Mouse (Mus musculus): ENCODE measurements around the gene Ugt1a6a.
"Not testable (repeated sequence)": the region's sequence is repeated elsewhere in the genome, so short reads cannot be mapped to it uniquely, and the experiment has no call there.

Ugt1a6a gene

GRCm38 (mm10) chr1:88134457-88135011, at the start of gene Ugt1a6a:
Gene Ugt1a6a, plus strand, starts transcription at chr1:88134809.
- DNase-seq: not testable (repeated sequence)

DNA sequence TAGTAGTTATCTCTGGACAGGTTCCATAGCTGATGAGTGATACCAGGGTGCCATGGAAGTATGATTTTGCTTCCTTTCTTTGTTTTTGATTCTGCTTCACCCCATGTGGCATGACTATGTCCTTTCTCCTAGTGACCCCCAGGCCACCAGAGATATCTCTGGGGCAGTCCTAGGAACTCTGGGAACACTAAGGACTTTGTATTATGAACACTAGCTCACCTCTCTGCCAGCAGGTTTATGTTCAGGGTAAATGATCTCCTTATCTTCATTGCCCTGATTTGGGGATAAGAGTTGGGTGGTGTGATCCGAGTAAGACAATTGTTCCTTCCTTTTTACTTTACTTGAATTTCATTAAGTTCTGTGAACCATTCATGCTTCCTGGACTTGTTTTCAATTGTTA, 48.5 kb upstream of the Ugt1a6a start:
- DNase-seq: no peak

DNA sequence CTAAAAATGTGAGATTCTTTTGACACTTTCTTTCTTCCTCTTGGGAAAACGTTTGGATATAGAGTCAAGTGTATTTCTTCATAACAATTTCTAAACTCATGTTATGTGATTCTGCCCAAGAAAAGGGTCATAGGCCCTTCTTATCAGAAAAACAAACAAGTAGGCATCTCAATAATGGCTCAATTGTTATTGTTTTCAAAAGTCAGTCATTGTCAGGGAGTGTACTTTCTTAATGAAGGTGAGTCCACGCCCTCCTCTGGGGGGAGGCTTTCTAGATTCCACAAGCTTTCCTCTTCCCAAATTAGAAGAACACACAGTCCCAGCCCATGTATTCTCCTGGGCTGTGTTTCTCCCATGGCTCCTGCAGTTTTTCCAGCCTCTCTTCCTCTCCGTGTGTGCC, 47.1 kb upstream of the Ugt1a6a start, which contains the start of gene Ugt1a8:
TSS of gene Ugt1a8 (plus strand) at position 301 of the 400 bp plus-strand sequence.
- DNase-seq: no peak

DNA sequence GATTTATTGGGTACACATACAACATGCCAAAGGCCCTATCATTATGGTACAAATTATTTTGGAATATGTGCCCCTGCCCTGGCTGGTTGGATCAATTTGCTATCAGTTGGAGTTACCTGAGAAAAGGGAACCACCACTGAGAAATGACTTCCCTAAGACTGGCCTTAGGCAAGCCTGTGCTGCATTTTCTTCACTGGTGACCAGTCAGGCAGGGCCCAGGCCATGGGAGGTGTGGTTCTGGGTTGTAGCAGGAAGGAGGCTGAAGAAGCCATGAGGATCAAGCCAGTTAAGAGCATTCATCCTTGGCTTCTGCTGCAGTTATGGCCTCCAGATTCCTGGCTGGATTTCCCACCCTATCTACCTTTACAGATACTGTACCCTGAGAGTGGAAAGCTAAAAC, 42.3 kb upstream of the Ugt1a6a start:
- no peak for DNase-seq

- not testable (repeated sequence) for DNase-seq
Observed at GRCm38 (mm10) chr1:88094270-88094676, 40.3 kb upstream of the Ugt1a6a start.

DNA sequence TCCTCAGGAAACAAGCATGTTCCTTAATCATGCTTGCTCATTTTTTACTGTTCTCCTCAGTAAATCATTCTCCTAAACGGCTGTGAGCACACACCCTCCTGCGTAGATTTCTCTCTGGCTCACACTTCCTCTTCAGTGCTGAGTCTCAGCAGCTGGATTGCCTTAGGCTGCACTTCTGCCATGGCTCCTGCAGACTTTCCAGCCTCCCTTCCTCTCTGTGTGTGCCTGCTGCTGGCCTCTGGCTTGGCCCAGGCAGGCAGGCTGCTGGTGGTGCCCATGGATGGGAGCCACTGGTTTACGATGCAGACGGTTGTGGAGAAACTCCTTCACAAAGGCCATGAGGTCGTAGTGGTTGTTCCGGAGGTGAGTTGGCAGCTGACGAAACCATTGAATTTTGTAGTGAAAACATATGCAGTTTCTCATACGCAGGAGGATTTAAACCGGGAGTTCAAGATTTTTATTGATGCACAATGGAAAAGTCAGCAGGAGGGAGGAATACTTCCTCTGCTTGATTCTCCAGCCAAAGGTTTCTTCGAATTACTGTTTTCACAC, 39.6 kb upstream of the Ugt1a6a start, which contains the start of gene Ugt1a7c:
TSS of gene Ugt1a7c (plus strand) at position 122 of the 552 bp plus-strand sequence.
- DNase-seq: no peak

- not testable (repeated sequence) for DNase-seq
Observed at GRCm38 (mm10) chr1:88098546-88098945, 36.1 kb upstream of the Ugt1a6a start.

DNA sequence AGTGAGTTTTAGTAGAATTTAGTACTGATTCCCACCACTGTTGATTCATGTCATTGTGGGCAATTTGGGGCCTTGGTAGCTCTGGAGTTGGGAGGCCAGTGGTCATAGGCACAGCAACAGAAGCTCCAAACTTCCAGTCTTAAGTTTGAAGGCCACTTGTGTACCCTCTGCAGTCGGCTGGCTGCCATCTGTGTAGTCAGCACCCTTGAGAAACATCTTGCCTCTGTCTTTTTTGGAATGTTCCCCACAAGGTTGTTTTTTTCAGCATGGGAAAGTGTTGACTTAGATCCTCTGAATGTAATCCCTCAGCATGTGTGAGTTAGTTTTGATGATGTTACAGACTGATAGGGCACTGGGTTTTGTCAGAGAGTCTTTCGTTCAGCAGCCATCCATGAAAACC, 34.9 kb upstream of the Ugt1a6a start:
- DNase-seq: not testable (repeated sequence)

GRCm38 (mm10) chr1:88103019-88103418, 31.6 kb upstream of the Ugt1a6a start, which contains the start of gene Ugt1a6b:
Gene Ugt1a6b, plus strand, starts transcription at chr1:88103252.
- not testable (repeated sequence) for DNase-seq

- DNase-seq: not testable (repeated sequence)
Observed at GRCm38 (mm10) chr1:88103697-88104468, 30.7 kb upstream of the Ugt1a6a start.

DNA sequence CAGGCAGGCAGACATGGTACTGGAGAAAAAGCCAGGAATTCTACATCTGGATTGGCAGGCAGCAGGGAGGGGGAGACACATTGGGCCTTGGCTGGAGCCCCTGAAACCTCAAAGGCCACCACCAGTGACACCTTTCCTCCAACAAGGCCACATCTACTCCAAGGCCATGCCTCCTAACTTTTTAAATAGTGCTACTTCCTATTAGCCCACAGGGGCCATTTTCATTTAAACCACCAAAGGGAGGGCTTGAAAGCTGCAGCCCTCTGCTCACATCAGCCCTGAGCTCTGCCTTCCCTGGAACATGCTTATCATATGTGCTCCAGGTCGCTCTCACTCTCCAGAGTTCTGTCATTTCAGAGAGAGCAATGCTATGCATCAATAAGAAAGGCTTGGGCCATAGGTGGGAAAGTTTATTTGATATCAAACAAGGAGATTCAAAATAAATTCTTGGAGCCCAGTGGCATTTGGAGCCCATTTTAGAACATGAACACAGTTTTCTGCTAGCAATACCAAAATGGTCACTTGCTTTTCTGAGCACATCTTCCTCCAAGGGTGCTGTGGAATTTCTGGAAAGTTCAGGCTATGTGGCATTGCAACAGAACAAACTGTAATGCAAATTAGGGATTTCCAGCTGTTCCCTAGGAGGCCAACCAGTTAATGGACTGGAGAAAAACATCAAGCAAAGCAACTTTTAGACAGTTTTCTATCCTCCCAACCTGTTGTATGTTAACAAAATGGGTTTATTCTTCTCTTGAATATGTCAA, 29.8 kb upstream of the Ugt1a6a start:
- no peak for DNase-seq

DNA sequence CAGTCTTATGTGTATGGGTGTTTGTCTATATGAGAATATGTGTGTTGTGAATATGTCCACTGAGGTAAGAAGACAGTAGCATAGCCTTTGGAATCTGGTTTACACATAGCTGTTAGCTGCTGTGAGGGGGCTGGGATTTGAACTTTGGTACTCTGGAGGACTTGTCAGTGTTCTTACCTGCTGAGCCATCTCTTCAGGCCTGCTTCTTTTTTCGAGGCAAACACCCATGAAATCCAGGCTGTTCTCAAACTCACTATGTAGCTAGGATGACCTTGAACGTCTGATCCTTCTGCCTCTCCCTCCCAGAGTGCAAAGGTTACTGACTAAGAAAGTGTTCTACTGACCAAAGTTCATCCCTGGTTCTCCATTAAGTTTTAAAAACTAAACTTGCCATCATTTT, 29.0 kb upstream of the Ugt1a6a start:
- no peak for DNase-seq

GRCm38 (mm10) chr1:88109027-88109557, 25.5 kb upstream of the Ugt1a6a start:
- not testable (repeated sequence) for DNase-seq

GRCm38 (mm10) chr1:88109604-88110003, 25.0 kb upstream of the Ugt1a6a start:
- DNase-seq: not testable (repeated sequence)

DNA sequence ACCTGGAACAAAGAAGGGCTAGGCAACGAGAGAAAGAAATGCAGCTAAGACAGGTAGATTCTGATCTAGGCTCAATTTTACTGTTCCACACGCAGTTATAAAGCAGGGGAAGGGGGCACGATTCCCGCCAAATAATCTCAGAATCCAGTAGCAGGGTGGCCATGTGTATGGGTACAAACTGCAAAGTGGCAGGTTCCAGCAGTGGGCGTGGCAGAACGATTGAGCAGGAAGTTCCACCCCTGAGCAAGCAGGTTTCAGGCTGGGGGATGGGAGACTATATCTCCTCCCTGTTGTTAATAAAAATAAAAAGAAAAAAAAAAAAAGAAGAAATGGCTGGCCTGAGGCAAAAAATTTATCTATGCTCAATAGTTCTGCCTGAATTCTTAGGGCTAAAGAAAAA, 21.8 kb upstream of the Ugt1a6a start:
- not testable (repeated sequence) for DNase-seq

DNA sequence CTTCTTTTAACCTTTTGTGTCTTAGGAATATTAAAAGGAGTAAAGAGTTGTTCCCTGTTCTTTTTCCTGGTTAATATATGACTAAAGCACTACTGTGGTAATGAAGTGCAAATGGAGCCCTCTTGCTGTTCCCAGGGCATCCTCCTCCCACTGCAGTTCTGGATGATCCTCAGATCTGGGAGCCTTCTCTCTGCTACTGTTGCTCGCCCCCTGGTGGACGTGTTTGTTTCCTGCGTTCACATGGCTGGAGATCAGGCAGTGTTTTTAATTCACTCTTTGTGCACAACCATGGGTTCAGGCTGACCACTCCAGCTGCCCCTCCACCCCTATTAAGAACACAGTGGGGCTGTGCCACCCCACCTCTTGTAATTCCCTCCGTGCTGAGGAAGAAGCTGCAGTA, 14.1 kb upstream of the Ugt1a6a start:
- not testable (repeated sequence) for DNase-seq

- peak; percentile 12 to 28 for DNase-seq
Observed at GRCm38 (mm10) chr1:88121521-88121920, 13.1 kb upstream of the Ugt1a6a start.

DNA sequence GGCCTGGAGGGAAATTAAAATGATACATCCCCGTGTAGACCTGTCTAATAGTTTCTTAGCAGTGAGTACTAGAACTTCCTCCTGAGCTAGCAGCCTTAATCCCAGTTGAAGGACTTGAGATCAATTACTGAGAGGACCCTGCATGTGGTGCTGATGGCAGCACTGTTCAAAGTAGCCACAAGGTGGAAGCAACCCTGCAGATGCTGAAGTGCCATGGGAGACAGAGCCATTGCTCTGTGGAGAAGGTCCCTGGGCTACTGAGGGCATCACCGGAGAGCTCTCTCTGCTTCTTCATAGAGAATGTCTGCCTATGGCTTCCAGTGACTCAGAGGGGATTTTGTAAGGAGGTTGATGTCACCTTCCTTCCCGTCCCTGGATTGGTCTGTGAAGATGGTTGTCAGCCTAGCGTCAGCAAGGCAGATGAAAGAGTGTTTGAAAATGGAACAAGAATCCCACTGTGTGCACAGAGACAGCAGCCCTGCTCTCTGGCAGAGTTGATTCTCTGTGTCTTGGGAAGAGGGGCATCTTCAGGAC, 8.7 kb upstream of the Ugt1a6a start:
- DNase-seq: not testable (repeated sequence)

DNA sequence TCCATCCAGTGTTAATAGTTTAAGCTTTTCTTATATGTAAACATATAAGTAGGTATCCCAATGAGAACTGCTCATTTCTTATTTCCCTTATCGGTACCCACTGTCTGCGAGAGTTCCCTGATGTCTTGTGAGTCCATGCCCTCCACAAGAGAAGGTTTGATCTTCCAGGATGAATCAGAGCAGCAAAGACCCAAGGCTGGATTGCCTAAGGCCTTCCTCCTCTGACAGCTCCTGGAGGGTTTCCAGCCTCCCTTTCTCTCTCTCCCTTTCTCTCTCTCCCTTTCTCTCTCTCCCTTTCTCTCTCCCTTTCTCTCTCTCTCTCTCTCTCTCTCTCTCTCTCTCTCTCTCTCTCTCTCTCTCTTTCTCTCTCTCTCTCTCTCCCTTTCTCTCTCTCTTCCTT, 5.5 kb upstream of the Ugt1a6a start:
- DNase-seq: not testable (repeated sequence)

- DNase-seq: not testable (repeated sequence)
Observed at GRCm38 (mm10) chr1:88130223-88130622, 4.4 kb upstream of the Ugt1a6a start.

- DNase-seq: no peak
Observed at GRCm38 (mm10) chr1:88133908-88134456, 627 bp upstream of the Ugt1a6a start.
